Mouse (Mus musculus) midbrain, embryonic 13.5 days (tissue): ENCODE measurements around the gene Fndc3b. TPM values are rescaled to one million over a fixed set of nuclear protein-coding genes. Genes with fewer than 3 reads are reported as not detected.

Source experiments
- ATAC-seq: fragments of 200-750 bp; cut with Nextera tagmentation; 2 replicates; pipeline ENCODE4 v1.8.0; 2017; ENCODE audit warnings: mild to moderate bottlenecking, moderate TSS enrichment, moderate library complexity
- H3K27ac ChIP-seq: fragments of 300-500 bp; sonication (generic); 2 replicates; pipeline ENCODE4 v1.5.1; 2015; ENCODE audit warnings: inconsistent platforms, mild to moderate bottlenecking, moderate library complexity
- H3K27me3 ChIP-seq: fragments of 300-500 bp; sonication (generic); 2 replicates; pipeline ENCODE4 v1.6.1; 2015; ENCODE audit warnings: mild to moderate bottlenecking, inconsistent platforms
- H3K36me3 ChIP-seq: fragments of 300-500 bp; sonication (generic); 2 replicates; pipeline ENCODE4 v1.6.1; 2015; ENCODE audit warnings: mild to moderate bottlenecking, inconsistent platforms
- H3K4me1 ChIP-seq: fragments of 300-500 bp; sonication (generic); replicated peaks from 2 replicates; pipeline ENCODE4 v1.6.1; 2015; ENCODE audit warnings: inconsistent platforms
- H3K4me2 ChIP-seq: fragments of 300-500 bp; sonication (generic); replicated peaks from 2 replicates; pipeline ENCODE4 v1.6.1; 2015; ENCODE audit warnings: moderate library complexity, mild to moderate bottlenecking, inconsistent platforms
- H3K4me3 ChIP-seq: fragments of 300-500 bp; sonication (generic); replicated peaks from 2 replicates; pipeline ENCODE4 v1.5.1; 2015; ENCODE audit warnings: mild to moderate bottlenecking, inconsistent platforms
- H3K9ac ChIP-seq: fragments of 300-500 bp; sonication (generic); replicated peaks from 2 replicates; pipeline ENCODE4 v1.6.1; 2015; ENCODE audit warnings: mild to moderate bottlenecking, inconsistent platforms
- H3K9me3 ChIP-seq: fragments of 300-500 bp; sonication (generic); 2 replicates; pipeline ENCODE4 v1.6.1; 2016; ENCODE audit warnings: mild to moderate bottlenecking, inconsistent platforms
- WGBS: fragments of 180-500 bp; shearing (Covaris S2); methylation state at CpG from one replicate; pipeline ENCODE4 v1.1.7; 2015; 5-methylcytosine and 5-hydroxymethylcytosine counted together
- polyA plus RNA-seq: library from polyadenylated mRNA; unstranded; fragments of >200 nt; fragmentation: Nextera tagmentation; extraction: Ambion mirVana; gene quantifications from 2 replicates; pipeline ENCODE4 v1.2.1, GENCODE M21; 2015

Fndc3b gene
- polyA plus RNA-seq, 1 experiment from 2014 or later, result 10.0 TPM

- Histone ChIP-seq H3K4me3 (no peak overlapping the region), H3K4me1 (peaks cover 20% of the 10 kb centered on the region), H3K27ac (no peak overlapping the region), H3K9me3 (no peaks in the 10 kb centered on the region), H3K9ac (no peak overlapping the region), H3K36me3 (no peaks in the 10 kb centered on the region), H3K4me2 (no peak overlapping the region), H3K27me3 (no peaks in the 10 kb centered on the region)
- no peak for ATAC-seq
- 74% methylated on average over 4 of the region's 4 CpGs for WGBS
Measured at GRCm38 (mm10) chr3:27655673-27656072, 55.4 kb downstream of the Fndc3b start.

- Histone ChIP-seq H3K9ac (no peak overlapping the region), H3K36me3 (no peaks in the 10 kb centered on the region), H3K4me2 (no peak overlapping the region), H3K27ac (no peak overlapping the region), H3K9me3 (no peaks in the 10 kb centered on the region), H3K4me1 (peaks cover 20% of the 10 kb centered on the region), H3K4me3 (no peak overlapping the region), H3K27me3 (no peaks in the 10 kb centered on the region)
- 91% methylated on average over 11 of the region's 11 CpGs for WGBS
- ATAC-seq, result no peak
Measured at GRCm38 (mm10) chr3:27655042-27655441, 56.1 kb downstream of the Fndc3b start.

- no peaks in the 10 kb centered on the region for H3K27me3 ChIP-seq
- no peak overlapping the region for H3K4me3 ChIP-seq
- H3K4me1 ChIP-seq, result peaks cover 17% of the 10 kb centered on the region
- no peak for ATAC-seq
- no peaks in the 10 kb centered on the region for H3K9me3 ChIP-seq
- H3K27ac ChIP-seq, result no peak overlapping the region
- H3K4me2 ChIP-seq, result no peak overlapping the region
- WGBS, result 82% methylated on average over 9 of the region's 9 CpGs
- H3K36me3 ChIP-seq, result no peaks in the 10 kb centered on the region
- H3K9ac ChIP-seq, result no peak overlapping the region
Measured at GRCm38 (mm10) chr3:27652451-27653011, 58.6 kb downstream of the Fndc3b start.

GRCm38 (mm10) chr3:27651731-27652130 is 59.4 kb downstream of the Fndc3b start:
- 51% methylated on average over 6 of the region's 6 CpGs for WGBS
- Histone ChIP-seq H3K9ac (no peak overlapping the region), H3K27ac (no peak overlapping the region), H3K4me2 (no peak overlapping the region), H3K9me3 (no peaks in the 10 kb centered on the region), H3K27me3 (no peaks in the 10 kb centered on the region), H3K4me3 (no peak overlapping the region), H3K4me1 (peaks cover 11% of the 10 kb centered on the region), H3K36me3 (no peaks in the 10 kb centered on the region)
- ATAC-seq, result no peak

- Histone ChIP-seq H3K4me2 (no peak overlapping the region), H3K4me1 (peaks cover 13% of the 10 kb centered on the region), H3K27ac (no peak overlapping the region), H3K36me3 (no peaks in the 10 kb centered on the region), H3K4me3 (no peak overlapping the region), H3K27me3 (no peaks in the 10 kb centered on the region), H3K9ac (no peak overlapping the region), H3K9me3 (no peaks in the 10 kb centered on the region)
- ATAC-seq, result no peak
- WGBS, result 91% methylated on average over 11 of the region's 11 CpGs
Measured at GRCm38 (mm10) chr3:27650083-27650482, 61.0 kb downstream of the Fndc3b start.

- H3K27me3 ChIP-seq, result no peaks in the 10 kb centered on the region
- H3K9me3 ChIP-seq, result no peaks in the 10 kb centered on the region
- no peak overlapping the region for H3K4me3 ChIP-seq
- WGBS, result 80% methylated on average over 1 of the region's 1 CpGs
- no peaks in the 10 kb centered on the region for H3K36me3 ChIP-seq
- H3K9ac ChIP-seq, result no peak overlapping the region
- H3K4me2 ChIP-seq, result no peak overlapping the region
- ATAC-seq, result no peak
- peaks cover 13% of the 10 kb centered on the region for H3K4me1 ChIP-seq
- no peak overlapping the region for H3K27ac ChIP-seq
Measured at GRCm38 (mm10) chr3:27649316-27649715, 61.8 kb downstream of the Fndc3b start.

GRCm38 (mm10) chr3:27642381-27642780 is 68.7 kb downstream of the Fndc3b start:
- 0 out of 2 replicates have a peak, but pooled peaks cover 3% of the 10 kb centered on the region for H3K4me1 ChIP-seq
- ATAC-seq, result no peak

GRCm38 (mm10) chr3:27639701-27640100 is 71.4 kb downstream of the Fndc3b start:
- Histone ChIP-seq H3K36me3 (0 out of 2 replicates have a peak, but pooled peaks cover 4% of the 10 kb centered on the region), H3K4me3 (no peak overlapping the region), H3K9ac (no peak overlapping the region), H3K27me3 (no peaks in the 10 kb centered on the region), H3K27ac (no peak overlapping the region), H3K4me2 (no peak overlapping the region), H3K4me1 (peaks cover 14% of the 10 kb centered on the region), H3K9me3 (no peaks in the 10 kb centered on the region)
- no peak for ATAC-seq
- WGBS, result 90% methylated on average over 4 of the region's 4 CpGs

More at GRCm38 (mm10) chr3:27642381-27642780, 68.7 kb downstream of the Fndc3b start:
- no peaks in the 10 kb centered on the region for H3K27me3 ChIP-seq
- no peak overlapping the region for H3K9ac ChIP-seq
- no peaks in the 10 kb centered on the region for H3K9me3 ChIP-seq
- no peak overlapping the region for H3K27ac ChIP-seq
- H3K36me3 ChIP-seq, result 0 out of 2 replicates have a peak, but pooled peaks cover 4% of the 10 kb centered on the region
- 89% methylated on average over 6 of the region's 6 CpGs for WGBS
- no peak overlapping the region for H3K4me2 ChIP-seq
- no peak overlapping the region for H3K4me3 ChIP-seq

- H3K9ac ChIP-seq, result no peak overlapping the region
- peak; percentile 55; the same call in 1 of the 2 replicates for ATAC-seq
- H3K4me2 ChIP-seq, result no peak overlapping the region
- H3K27me3 ChIP-seq, result no peaks in the 10 kb centered on the region
- H3K36me3 ChIP-seq, result 0 out of 2 replicates have a peak, but pooled peaks cover 4% of the 10 kb centered on the region
- 76% methylated on average over 6 of the region's 6 CpGs for WGBS
- H3K27ac ChIP-seq, result 0 out of 2 replicates have a peak overlapping the region, but pooled peaks have one; percentile 3
- H3K4me3 ChIP-seq, result no peak overlapping the region
- H3K9me3 ChIP-seq, result no peaks in the 10 kb centered on the region
- H3K4me1 ChIP-seq, result peaks cover 14% of the 10 kb centered on the region
Measured at GRCm38 (mm10) chr3:27637046-27637661, 74.0 kb downstream of the Fndc3b start.

- Histone ChIP-seq H3K4me2 (no peak overlapping the region), H3K9me3 (no peaks in the 10 kb centered on the region), H3K9ac (no peak overlapping the region), H3K36me3 (0 out of 2 replicates have a peak, but pooled peaks cover 4% of the 10 kb centered on the region), H3K4me1 (peaks cover 14% of the 10 kb centered on the region), H3K27me3 (no peaks in the 10 kb centered on the region), H3K27ac (no peak overlapping the region), H3K4me3 (no peak overlapping the region)
- WGBS, result 25% methylated on average over 3 of the region's 3 CpGs
- ATAC-seq, result no peak
Measured at GRCm38 (mm10) chr3:27635776-27636175, 75.3 kb downstream of the Fndc3b start.

- 95% methylated on average over 1 of the region's 1 CpGs for WGBS
- Histone ChIP-seq H3K9ac (no peak overlapping the region), H3K4me1 (peaks cover 14% of the 10 kb centered on the region), H3K27me3 (no peaks in the 10 kb centered on the region), H3K4me2 (no peak overlapping the region), H3K36me3 (no peaks in the 10 kb centered on the region), H3K4me3 (no peak overlapping the region), H3K9me3 (no peaks in the 10 kb centered on the region), H3K27ac (no peak overlapping the region)
- ATAC-seq, result no peak
Measured at GRCm38 (mm10) chr3:27632880-27633279, 78.2 kb downstream of the Fndc3b start.

GRCm38 (mm10) chr3:27631112-27631511 is 80.0 kb downstream of the Fndc3b start:
- H3K27ac ChIP-seq, result no peak overlapping the region
- no peaks in the 10 kb centered on the region for H3K36me3 ChIP-seq
- H3K4me3 ChIP-seq, result no peak overlapping the region
- peak; percentile 38; the same call in 1 of the 2 replicates for ATAC-seq
- H3K9me3 ChIP-seq, result no peaks in the 10 kb centered on the region
- H3K4me1 ChIP-seq, result peaks cover 9% of the 10 kb centered on the region
- no peak overlapping the region for H3K9ac ChIP-seq
- H3K4me2 ChIP-seq, result no peak overlapping the region
- WGBS, result 84% methylated on average over 7 of the region's 7 CpGs
- H3K27me3 ChIP-seq, result no peaks in the 10 kb centered on the region
